Mouse (Mus musculus) stomach, embryonic 14.5 days (tissue): ENCODE data around the gene Myh3. TPM values are rescaled to one million over a fixed set of nuclear protein-coding genes. Genes with fewer than 3 reads are reported as not detected.

ENCODE experiments used
- ATAC-seq: fragments of 200-750 bp; cut with Nextera tagmentation; 2 replicates; pipeline ENCODE4 v1.8.0; 2017; ENCODE audit warnings: low read depth, moderate TSS enrichment; ENCODE audit not compliant: insufficient number of reproducible peaks, insufficient read depth, low FRiP score
- H3K27ac ChIP-seq: fragments of 300-500 bp; sonication (generic); 2 replicates; pipeline ENCODE4 v1.5.1; 2014; ENCODE audit warnings: mild to moderate bottlenecking, low read length, moderate library complexity, mixed read lengths
- H3K27me3 ChIP-seq: fragments of 300-500 bp; sonication (generic); 2 replicates; pipeline ENCODE4 v1.6.1; 2014; ENCODE audit warnings: low read length, control low read depth, mixed read lengths; ENCODE audit not compliant: control insufficient read depth, insufficient read depth
- H3K36me3 ChIP-seq: fragments of 300-500 bp; sonication (generic); 2 replicates; pipeline ENCODE4 v1.6.1; 2014; ENCODE audit warnings: mild to moderate bottlenecking, control low read depth, low read length, moderate library complexity, mixed read lengths; ENCODE audit not compliant: control insufficient read depth, insufficient read depth
- H3K4me1 ChIP-seq: fragments of 300-500 bp; sonication (generic); 2 replicates; pipeline ENCODE4 v1.6.1; 2014; ENCODE audit warnings: low read length, control low read depth, mixed read lengths; ENCODE audit not compliant: control insufficient read depth, insufficient read depth
- H3K4me2 ChIP-seq: fragments of 300-500 bp; sonication (generic); replicated peaks from 2 replicates; pipeline ENCODE4 v1.6.1; 2014; ENCODE audit warnings: low read depth, low read length, control low read depth
- H3K4me3 ChIP-seq: fragments of 300-500 bp; sonication (generic); 2 replicates; pipeline ENCODE4 v1.5.1; 2014; ENCODE audit warnings: low read depth, low read length, control low read depth
- H3K9ac ChIP-seq: fragments of 300-500 bp; sonication (generic); replicated peaks from 2 replicates; pipeline ENCODE4 v1.6.1; 2014; ENCODE audit warnings: low read depth, mild to moderate bottlenecking, control low read depth, low read length, moderate library complexity, mixed read lengths
- H3K9me3 ChIP-seq: fragments of 300-500 bp; sonication (generic); 2 replicates; pipeline ENCODE4 v1.6.1; 2016; ENCODE audit warnings: low read depth, low read length, control low read depth; ENCODE audit not compliant: control insufficient read depth
- WGBS: fragments of 180-500 bp; shearing (Covaris S2); extraction: QIAGEN DNeasy Blood & Tissue Kit; methylation state at CpG from one replicate; pipeline ENCODE4 v1.1.7; 2014; 5-methylcytosine and 5-hydroxymethylcytosine counted together
- polyA plus RNA-seq: library from polyadenylated mRNA; unstranded; fragments of >200 nt; fragmentation: Nextera tagmentation; extraction: Ambion mirVana; gene quantifications from 2 replicates; pipeline ENCODE4 v1.2.1, GENCODE M21; 2014

The Myh3 gene
- polyA plus RNA-seq, 1 experiment from 2014 or later: 0.20 TPM

- H3K9me3 ChIP-seq: no peaks in the 10 kb centered on the region
- H3K27me3 ChIP-seq: no peaks in the 10 kb centered on the region
- WGBS: 42% methylated on average over 5 of the region's 8 CpGs
- H3K4me2 ChIP-seq: no peak overlapping the region
- H3K4me1 ChIP-seq: 0 out of 2 replicates have a peak, but pooled peaks cover 2% of the 10 kb centered on the region
- H3K27ac ChIP-seq: no peak overlapping the region
- H3K9ac ChIP-seq: no peak overlapping the region
- no peak overlapping the region for H3K4me3 ChIP-seq
- H3K36me3 ChIP-seq: no peaks in the 10 kb centered on the region
- no peak for ATAC-seq
Measured at GRCm38 (mm10) chr11:67101713-67102112, 23.6 kb downstream of the Myh3 start.

- Histone ChIP-seq H3K27me3 (no peaks in the 10 kb centered on the region), H3K4me2 (no peak overlapping the region), H3K4me3 (no peak overlapping the region), H3K9me3 (no peaks in the 10 kb centered on the region), H3K36me3 (no peaks in the 10 kb centered on the region), H3K4me1 (0 out of 2 replicates have a peak, but pooled peaks cover 2% of the 10 kb centered on the region), H3K9ac (no peak overlapping the region), H3K27ac (no peak overlapping the region)
- WGBS: 77% methylated on average over 9 of the region's 9 CpGs
- no peak for ATAC-seq
Measured at GRCm38 (mm10) chr11:67103256-67103655, 25.2 kb downstream of the Myh3 start.

- no peak for ATAC-seq
- no peak overlapping the region for H3K27ac ChIP-seq
- H3K4me1 ChIP-seq: 0 out of 2 replicates have a peak, but pooled peaks cover 2% of the 10 kb centered on the region
- H3K36me3 ChIP-seq: no peaks in the 10 kb centered on the region
- 77% methylated on average over 1 of the region's 1 CpGs for WGBS
- H3K27me3 ChIP-seq: no peaks in the 10 kb centered on the region
- H3K9me3 ChIP-seq: no peaks in the 10 kb centered on the region
- no peak overlapping the region for H3K9ac ChIP-seq
- H3K4me2 ChIP-seq: no peak overlapping the region
- H3K4me3 ChIP-seq: no peak overlapping the region
Measured at GRCm38 (mm10) chr11:67104242-67104641, 26.1 kb downstream of the Myh3 start.

GRCm38 (mm10) chr11:67104714-67105113, 26.6 kb downstream of the Myh3 start:
- 63% methylated on average over 11 of the region's 11 CpGs for WGBS
- Histone ChIP-seq H3K4me1 (0 out of 2 replicates have a peak, but pooled peaks cover 2% of the 10 kb centered on the region), H3K9ac (no peak overlapping the region), H3K4me3 (no peak overlapping the region), H3K9me3 (no peaks in the 10 kb centered on the region), H3K27me3 (no peaks in the 10 kb centered on the region), H3K36me3 (no peaks in the 10 kb centered on the region), H3K4me2 (no peak overlapping the region), H3K27ac (no peak overlapping the region)
- ATAC-seq: no peak

- Histone ChIP-seq H3K27me3 (no peaks in the 10 kb centered on the region), H3K9me3 (no peaks in the 10 kb centered on the region), H3K4me3 (no peak overlapping the region), H3K4me2 (no peak overlapping the region), H3K36me3 (no peaks in the 10 kb centered on the region), H3K27ac (no peak overlapping the region), H3K4me1 (0 out of 2 replicates have a peak, but pooled peaks cover 2% of the 10 kb centered on the region), H3K9ac (no peak overlapping the region)
- WGBS: 49% methylated on average over 4 of the region's 4 CpGs
- ATAC-seq: no peak
Measured at GRCm38 (mm10) chr11:67105689-67106088, 27.6 kb downstream of the Myh3 start.

- 88% methylated on average over 10 of the region's 10 CpGs for WGBS
- Histone ChIP-seq H3K9ac (no peak overlapping the region), H3K27ac (no peak overlapping the region), H3K4me2 (no peak overlapping the region), H3K36me3 (no peaks in the 10 kb centered on the region), H3K4me1 (0 out of 2 replicates have a peak, but pooled peaks cover 2% of the 10 kb centered on the region), H3K9me3 (no peaks in the 10 kb centered on the region), H3K27me3 (no peaks in the 10 kb centered on the region), H3K4me3 (no peak overlapping the region)
- no peak for ATAC-seq
Measured at GRCm38 (mm10) chr11:67106973-67107372, 28.9 kb downstream of the Myh3 start.

- H3K4me2 ChIP-seq: no peak overlapping the region
- peak; percentile 46; the same call in 1 of the 2 replicates for ATAC-seq
- WGBS: 29% methylated on average over 5 of the region's 5 CpGs
- no peak overlapping the region for H3K9ac ChIP-seq
- no peaks in the 10 kb centered on the region for H3K9me3 ChIP-seq
- no peaks in the 10 kb centered on the region for H3K36me3 ChIP-seq
- 0 out of 2 replicates have a peak, but pooled peaks cover 2% of the 10 kb centered on the region for H3K4me1 ChIP-seq
- H3K27me3 ChIP-seq: no peaks in the 10 kb centered on the region
- no peak overlapping the region for H3K4me3 ChIP-seq
- no peak overlapping the region for H3K27ac ChIP-seq
Measured at GRCm38 (mm10) chr11:67110168-67110948, 32.3 kb downstream of the Myh3 start.

GRCm38 (mm10) chr11:67112019-67112850, 34.1 kb downstream of the Myh3 start:
- Histone ChIP-seq H3K9ac (no peak overlapping the region), H3K36me3 (no peaks in the 10 kb centered on the region), H3K4me2 (no peak overlapping the region), H3K4me1 (no peaks in the 10 kb centered on the region), H3K27me3 (no peaks in the 10 kb centered on the region), H3K4me3 (no peak overlapping the region), H3K9me3 (no peaks in the 10 kb centered on the region), H3K27ac (no peak overlapping the region)
- ATAC-seq: no peak
- 27% methylated on average over 11 of the region's 11 CpGs for WGBS
